Mouse (Mus musculus): ENCODE data around the gene Zfp423. TPM values are rescaled to one million over a fixed set of nuclear protein-coding genes. Genes with fewer than 3 reads are reported as not detected.

The Zfp423 gene
- total and polyA plus RNA-seq, 3 experiments, result not detected

DNA sequence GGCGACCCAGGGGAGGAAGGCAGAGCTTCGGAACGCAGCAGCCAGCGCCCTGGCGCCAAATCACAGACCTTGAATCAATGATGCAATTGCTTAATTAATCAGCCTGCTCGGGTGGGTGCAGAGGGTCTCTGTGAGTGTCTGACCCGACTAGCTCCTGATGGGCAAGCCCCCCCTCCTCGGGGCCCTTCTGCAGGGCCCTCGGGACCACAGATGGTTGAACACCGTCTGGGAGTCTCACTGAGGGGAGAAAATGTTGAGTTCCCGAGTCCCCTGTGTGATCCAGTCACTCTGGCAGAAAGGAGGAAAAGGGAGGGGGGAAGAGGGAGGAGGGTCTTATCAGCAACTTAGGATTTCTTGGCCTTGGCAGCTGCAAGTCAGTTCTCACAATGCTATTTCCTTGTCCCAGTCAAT lies 124.0 kb downstream of the Zfp423 start:
- DNase-seq (ENCODE audit: low read depth, low spot score), result no peak
- H3K4me1 ChIP-seq (ENCODE audit: control insufficient read depth in 1 of 2, insufficient read depth in 2 of 2, low read length in 2 of 2), result no peaks in the 10 kb centered on the region
- H3K36me3 ChIP-seq (ENCODE audit: control insufficient read depth in 1 of 2, insufficient read depth in 2 of 2, low read length in 2 of 2), result no peaks in the 10 kb centered on the region
- H3K27me3 ChIP-seq (ENCODE audit: control insufficient read depth in 1 of 2, insufficient read depth in 2 of 2, low read length in 2 of 2), result no peaks in the 10 kb centered on the region
- no peak overlapping the region for H3K27ac ChIP-seq (ENCODE audit: control insufficient read depth, low read depth, low read length)
- H3K9ac ChIP-seq (ENCODE audit: control insufficient read depth, low read depth, low read length, poor library complexity, severe bottlenecking), result no peak overlapping the region
- H3K9me3 ChIP-seq (replicated peaks; ENCODE audit: insufficient read depth, low read length), result no peaks in the 10 kb centered on the region
- H3K4me3 ChIP-seq (ENCODE audit: control insufficient read depth in 1 of 2, insufficient read depth in 1 of 2, low read depth in 2 of 2, low read length in 2 of 2), result no peak overlapping the region
- H3K79me2 ChIP-seq (ENCODE audit: control insufficient read depth, insufficient read depth, low read length, poor library complexity), result no peaks in the 10 kb centered on the region
- TF ChIP-seq RCOR1 (IDR thresholded peaks at IDR 0.05; ENCODE audit: low read depth, low read length), result no peak
- no peak for TF ChIP-seq ELF1 (IDR thresholded peaks at IDR 0.05; ENCODE audit: low read depth, low read length)
- TF ChIP-seq EP300 (IDR thresholded peaks at IDR 0.05; ENCODE audit: low read depth in 1 of 2, low read length in 2 of 2), result no peak
- TF ChIP-seq MXI1 (IDR thresholded peaks at IDR 0.05; ENCODE audit: low read depth, low read length), result no peak
- no peak for TF ChIP-seq MAZ (IDR thresholded peaks at IDR 0.05; ENCODE audit: low read depth, low read length)
- no peak for TF ChIP-seq GATA1 (IDR thresholded peaks at IDR 0.05; ENCODE audit: low read depth, low read length)
- no peak for TF ChIP-seq ZC3H11A (IDR thresholded peaks at IDR 0.05; ENCODE audit: low read depth, low read length)
- TF ChIP-seq POLR2AphosphoS5 (IDR thresholded peaks at IDR 0.05; ENCODE audit: borderline replicate concordance, low read depth, low read length), result no peak
- no peak for TF ChIP-seq HCFC1 (IDR thresholded peaks at IDR 0.05; ENCODE audit: low read depth, low read length)
- TF ChIP-seq USF2 (IDR thresholded peaks at IDR 0.05; ENCODE audit: borderline replicate concordance in 1 of 2, insufficient read depth in 1 of 2, low read depth in 1 of 2, low read length in 2 of 2), result no peak

GRCm38 (mm10) chr8:87834656-87835055 lies 124.7 kb downstream of the Zfp423 start:
- Histone ChIP-seq H3K9ac (ENCODE audit: control insufficient read depth, low read depth, low read length, poor library complexity, severe bottlenecking) (no peak overlapping the region), H3K36me3 (ENCODE audit: control insufficient read depth in 1 of 2, insufficient read depth in 2 of 2, low read length in 2 of 2) (no peaks in the 10 kb centered on the region), H3K27me3 (ENCODE audit: control insufficient read depth in 1 of 2, insufficient read depth in 2 of 2, low read length in 2 of 2) (no peaks in the 10 kb centered on the region), H3K79me2 (ENCODE audit: control insufficient read depth, insufficient read depth, low read length, poor library complexity) (no peaks in the 10 kb centered on the region), H3K4me3 (ENCODE audit: control insufficient read depth in 1 of 2, insufficient read depth in 1 of 2, low read depth in 2 of 2, low read length in 2 of 2) (no peak overlapping the region), H3K27ac (ENCODE audit: control insufficient read depth, low read depth, low read length) (no peak overlapping the region), H3K9me3 (replicated peaks; ENCODE audit: insufficient read depth, low read length) (no peaks in the 10 kb centered on the region), H3K4me1 (ENCODE audit: control insufficient read depth in 1 of 2, insufficient read depth in 2 of 2, low read length in 2 of 2) (no peaks in the 10 kb centered on the region)
- no peak for DNase-seq (ENCODE audit: low read depth, low spot score)
- no peak for TF ChIP-seq POLR2AphosphoS5 (IDR thresholded peaks at IDR 0.05; ENCODE audit: borderline replicate concordance, low read depth, low read length)
- no peak for TF ChIP-seq ZKSCAN1 (IDR thresholded peaks at IDR 0.05; ENCODE audit: low read depth, low read length)
- TF ChIP-seq RAD21 (IDR thresholded peaks at IDR 0.05; ENCODE audit: low read depth, low read length), result no peak
- TF ChIP-seq MAX (IDR thresholded peaks at IDR 0.05; ENCODE audit: low read length), result no peak
- no peak for TF ChIP-seq SIN3A (IDR thresholded peaks at IDR 0.05; ENCODE audit: low read length)
- TF ChIP-seq MXI1 (IDR thresholded peaks at IDR 0.05; ENCODE audit: low read depth, low read length), result no peak
- no peak for TF ChIP-seq CHD2 (IDR thresholded peaks at IDR 0.05; ENCODE audit: low read length)
- TF ChIP-seq TCF12 (IDR thresholded peaks at IDR 0.05; ENCODE audit: low read depth, low read length), result no peak
- TF ChIP-seq SMC3 (IDR thresholded peaks at IDR 0.05; ENCODE audit: low read depth, low read length), result no peak
- TF ChIP-seq POLR2AphosphoS2 (IDR thresholded peaks at IDR 0.05; ENCODE audit: low read length), result no peak
- no peak for TF ChIP-seq POLR2A (IDR thresholded peaks at IDR 0.05; ENCODE audit: control insufficient read depth in 1 of 2, insufficient read depth in 1 of 2, low read depth in 1 of 2, low read length in 2 of 2, poor library complexity in 1 of 2)
- no peak for TF ChIP-seq TBP (IDR thresholded peaks at IDR 0.05; ENCODE audit: low read depth, low read length)
- no peak for TF ChIP-seq MYC (IDR thresholded peaks at IDR 0.05; ENCODE audit: low read depth, low read length)
- TF ChIP-seq USF2 (IDR thresholded peaks at IDR 0.05; ENCODE audit: borderline replicate concordance in 1 of 2, insufficient read depth in 1 of 2, low read depth in 1 of 2, low read length in 2 of 2), result no peak
